Mouse (Mus musculus) hematopoietic multipotent progenitor cell, adult 10-12 weeks (in vitro differentiated cells): ENCODE data around the gene Whamm. TPM values are rescaled to one million over a fixed set of nuclear protein-coding genes. Genes with fewer than 3 reads are reported as not detected.

ENCODE experiments used
- polyA plus RNA-seq: library from polyadenylated mRNA; stranded (reverse); fragments of >175 nt; gene quantifications from 2 replicates; pipeline ENCODE4 v1.2.3, GENCODE M21; 2012; ENCODE audit warnings: low replicate concordance

Gene Whamm
- 23.9 and 38.9 TPM in 2 replicates for polyA plus RNA-seq

GRCm38 (mm10) chr7:81571108-81571940 is at the start of gene Whamm:
Gene Whamm (plus strand): TSS chr7:81571266.

GRCm38 (mm10) chr7:81566892-81567291 is 4.2 kb upstream of the Whamm start, which contains the start of gene Fsd2:
Gene Fsd2 (minus strand): TSS chr7:81566944.

Other genes starting within 250 kb of the Whamm start
- 157 and 293 TPM in 2 replicates for gene Rps17, start 226.0 kb upstream of the Whamm start, polyA plus RNA-seq
- not detected in 2 replicates for gene Cpeb1, start 115.8 kb upstream of the Whamm start, polyA plus RNA-seq
- gene Ap3b2, start 77.3 kb upstream of the Whamm start, polyA plus RNA-seq = not detected in 2 replicates
- gene BC048679, start 73.0 kb upstream of the Whamm start, polyA plus RNA-seq = not detected in 2 replicates
- gene Fsd2, start 4.3 kb upstream of the Whamm start, polyA plus RNA-seq = 0.02 and 0.04 TPM in 2 replicates
- 0.17 and 0.23 TPM in 2 replicates for gene Homer2, start 136.3 kb downstream of the Whamm start, polyA plus RNA-seq
- gene Ramac, start 191.7 kb downstream of the Whamm start, polyA plus RNA-seq = 7.6 and 17.5 TPM in 2 replicates
- gene 3110040N11Rik, start 218.2 kb downstream of the Whamm start, polyA plus RNA-seq = 15.9 and 21.6 TPM in 2 replicates